Mouse (Mus musculus): Measurements from ENCODE around the gene Cdkal1.

The Cdkal1 gene

GRCm38 (mm10) chr13:29698307-29698985 is 157.0 kb downstream of the Cdkal1 start:
- DNase-seq: no peak

- no peak for DNase-seq
Measured at GRCm38 (mm10) chr13:29697230-29697629, 158.2 kb downstream of the Cdkal1 start.

DNA sequence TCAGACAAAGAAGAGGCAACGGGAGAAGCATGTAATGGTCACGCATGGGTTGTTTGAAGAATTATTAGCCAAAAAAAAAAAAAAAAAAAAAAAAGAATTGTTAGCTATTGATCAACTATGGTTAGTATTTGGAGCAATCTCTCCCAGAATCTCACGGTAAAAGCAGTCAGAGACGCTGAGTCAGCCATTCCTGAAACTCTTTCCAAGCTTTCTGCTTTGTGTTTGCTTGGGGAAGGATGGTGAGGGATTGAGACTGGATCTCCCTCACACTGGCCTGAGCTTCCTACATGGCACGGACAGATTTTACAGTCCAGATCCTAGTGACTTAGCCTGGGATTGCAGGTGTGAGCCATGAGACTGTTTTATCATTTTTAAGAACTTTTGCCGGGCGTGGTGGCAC is 164.7 kb downstream of the Cdkal1 start:
- no peak for DNase-seq

- no peak for DNase-seq
Measured at GRCm38 (mm10) chr13:29688851-29689250, 166.6 kb downstream of the Cdkal1 start.

DNA sequence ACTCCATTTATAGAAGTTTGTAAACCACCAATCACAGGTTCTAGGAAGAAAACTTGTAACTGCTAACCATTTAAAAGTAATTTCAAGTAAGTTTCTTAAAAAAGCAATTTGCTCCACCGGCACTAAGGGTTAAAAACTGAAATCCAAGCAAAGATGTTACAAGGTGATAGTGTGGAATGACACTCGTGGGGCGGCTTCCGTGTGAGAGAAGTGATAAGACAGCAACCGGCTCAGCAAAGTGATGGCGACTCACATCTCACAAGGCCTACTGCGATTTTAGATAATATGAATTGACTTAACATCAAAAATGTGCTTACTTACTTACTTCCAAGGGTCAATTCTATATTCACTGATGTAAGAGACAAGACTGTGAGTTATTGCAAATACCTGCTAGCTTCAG is 167.6 kb downstream of the Cdkal1 start:
- DNase-seq: no peak

GRCm38 (mm10) chr13:29679479-29680186 is 175.8 kb downstream of the Cdkal1 start:
- no peak for DNase-seq

GRCm38 (mm10) chr13:29677559-29677958 is 177.9 kb downstream of the Cdkal1 start:
- no peak for DNase-seq

GRCm38 (mm10) chr13:29670626-29671025 is 184.8 kb downstream of the Cdkal1 start:
- DNase-seq: no peak

DNA sequence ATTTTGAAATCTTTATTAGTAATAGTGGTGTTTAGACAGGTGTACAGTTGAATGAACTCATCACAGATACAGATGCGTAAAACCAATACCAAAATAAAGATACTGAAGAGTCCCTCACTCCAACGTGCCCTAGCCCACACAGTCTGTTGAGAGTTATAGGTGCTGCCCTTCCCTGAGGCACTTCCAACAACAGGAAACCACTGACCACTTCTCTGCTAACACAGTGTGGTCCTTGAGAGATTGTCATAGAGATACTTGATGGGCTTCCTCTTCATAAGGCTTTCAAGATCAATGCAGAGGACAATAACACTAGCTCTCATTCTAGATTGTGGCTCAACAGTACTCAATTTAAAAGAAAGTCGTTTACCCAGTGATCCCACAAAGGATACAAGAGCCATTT is 191.6 kb downstream of the Cdkal1 start:
- no peak for DNase-seq

- no peak for DNase-seq
Measured at GRCm38 (mm10) chr13:29655841-29656365, 199.6 kb downstream of the Cdkal1 start.

GRCm38 (mm10) chr13:29653407-29653806 is 202.1 kb downstream of the Cdkal1 start:
- no peak for DNase-seq

GRCm38 (mm10) chr13:29652791-29653190 is 202.7 kb downstream of the Cdkal1 start:
- no peak for DNase-seq

GRCm38 (mm10) chr13:29650576-29651236 is 204.8 kb downstream of the Cdkal1 start:
- no peak for DNase-seq

- DNase-seq: no peak
Measured at GRCm38 (mm10) chr13:29649593-29649992, 205.9 kb downstream of the Cdkal1 start.

- DNase-seq: no peak
Measured at GRCm38 (mm10) chr13:29642226-29642625, 213.2 kb downstream of the Cdkal1 start.

GRCm38 (mm10) chr13:29641200-29641599 is 214.3 kb downstream of the Cdkal1 start:
- DNase-seq: no peak

DNA sequence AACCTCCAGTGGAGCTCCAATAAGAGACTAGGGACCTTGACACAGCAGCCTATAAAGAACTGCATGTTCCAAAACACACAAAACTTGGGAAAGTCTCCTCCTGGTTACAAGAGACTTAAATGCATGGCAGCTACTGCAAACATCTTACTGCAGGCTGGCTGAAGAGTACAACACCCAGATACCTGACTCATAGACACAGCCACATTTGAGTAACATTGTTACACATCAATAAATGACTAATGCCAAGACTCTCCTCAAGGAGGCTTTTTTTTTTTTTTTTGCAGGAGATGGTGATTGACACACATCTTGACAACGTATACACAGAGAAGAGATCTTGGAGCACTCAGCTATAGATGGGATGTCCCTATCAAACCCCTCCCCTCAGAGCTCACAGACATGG is 215.3 kb downstream of the Cdkal1 start:
- DNase-seq: no peak

DNA sequence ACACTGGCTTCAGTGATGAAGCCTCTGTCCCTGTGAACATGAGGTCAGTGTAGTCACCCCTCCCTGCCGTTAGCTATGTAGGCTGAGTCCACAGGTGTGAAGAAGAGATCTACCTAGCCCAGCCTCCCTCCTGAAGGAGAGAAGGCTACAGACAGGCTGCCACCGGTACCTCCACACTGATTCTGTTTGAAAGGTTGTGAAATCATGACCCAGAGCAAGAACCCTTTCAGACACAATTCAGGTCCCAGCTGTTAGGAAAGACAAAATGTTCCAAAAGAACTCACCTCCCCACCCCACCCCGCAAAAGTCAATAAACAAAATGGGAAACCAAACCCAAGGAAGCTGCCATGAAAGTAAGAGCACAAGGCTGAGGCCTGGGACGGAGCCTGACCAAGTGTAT is 217.2 kb downstream of the Cdkal1 start:
- no peak for DNase-seq

- DNase-seq: no peak
Measured at GRCm38 (mm10) chr13:29637788-29638187, 217.7 kb downstream of the Cdkal1 start.

DNA sequence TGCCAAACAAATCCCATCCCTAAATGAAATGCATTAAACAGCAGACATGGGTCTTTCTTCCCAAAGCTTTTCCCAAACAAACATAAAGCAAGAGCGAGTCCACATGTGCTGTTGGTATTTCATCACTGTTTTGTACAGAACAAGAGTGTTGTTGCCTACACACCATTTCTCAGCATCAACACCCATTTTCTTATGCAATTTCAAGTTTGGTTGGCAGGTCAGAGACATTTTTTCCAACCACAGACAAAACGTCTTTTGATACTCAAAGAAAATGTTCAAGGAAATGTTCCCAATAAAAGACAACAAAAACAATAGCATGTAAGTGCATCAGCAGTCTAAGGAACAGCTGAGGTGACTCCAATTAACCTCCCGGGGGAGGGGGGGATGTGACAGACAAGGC is 219.9 kb downstream of the Cdkal1 start:
- DNase-seq: no peak

GRCm38 (mm10) chr13:29631342-29631741 is 224.1 kb downstream of the Cdkal1 start:
- no peak for DNase-seq

DNA sequence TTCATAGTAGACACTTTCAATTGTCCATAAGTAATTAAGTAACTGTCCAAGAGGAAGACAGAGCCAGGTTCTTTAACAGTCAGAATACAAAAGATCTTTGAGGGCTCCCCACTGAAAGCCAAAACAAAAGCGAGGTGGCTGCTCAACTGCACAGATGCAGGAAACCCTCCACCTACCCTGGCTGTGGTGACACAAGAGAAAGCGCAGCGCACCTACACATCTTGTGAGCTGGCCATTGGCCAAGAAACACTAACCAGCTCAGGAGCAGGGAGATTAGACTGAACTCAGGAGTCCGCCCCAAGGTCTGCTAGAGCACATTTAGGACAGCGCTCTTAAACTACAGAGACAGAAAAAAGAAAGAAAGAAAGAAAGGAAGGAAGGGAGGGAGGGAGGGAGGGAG is 226.9 kb downstream of the Cdkal1 start:
- DNase-seq: peak; percentile 15 to 31

GRCm38 (mm10) chr13:29627438-29628124 is 227.9 kb downstream of the Cdkal1 start:
- DNase-seq: no peak

Measured in thymus, postnatal 36 days (tissue).